Mouse (Mus musculus) bone marrow macrophage, adult 2 months (primary cell): ENCODE measurements around the gene Usp49. TPM values are rescaled to one million over a fixed set of nuclear protein-coding genes. Genes with fewer than 3 reads are reported as not detected.

ENCODE experiments used
- H3K27ac ChIP-seq: 2 replicates; pipeline ENCODE4 v1.5.1; 2012; ENCODE audit warnings: low read depth, low read length; ENCODE audit not compliant: insufficient read depth
- H3K4me1 ChIP-seq: 2 replicates; pipeline ENCODE4 v1.6.1; 2012; ENCODE audit warnings: low read length; ENCODE audit not compliant: control insufficient read depth, insufficient read depth
- H3K4me3 ChIP-seq: 2 replicates; pipeline ENCODE4 v1.5.1; 2012; ENCODE audit warnings: mild to moderate bottlenecking, low read length, moderate library complexity; ENCODE audit not compliant: insufficient read depth
- CTCF ChIP-seq: IDR thresholded peaks from 2 replicates; pipeline ENCODE4 v1.5.1; 2012; ENCODE audit warnings: low read depth, mild to moderate bottlenecking, low read length, moderate library complexity
- POLR2A ChIP-seq: IDR thresholded peaks from 2 replicates; pipeline ENCODE4 v1.6.1; 2012; ENCODE audit warnings: mild to moderate bottlenecking, low read depth, low read length, borderline replicate concordance
- polyA plus RNA-seq: library from polyadenylated mRNA; stranded (reverse); fragments of >200 nt; gene quantifications from 2 replicates; pipeline ENCODE4 v1.2.4, GENCODE M21; 2012; ENCODE audit not compliant: missing spikeins, insufficient read depth, insufficient read length

Gene Usp49
- polyA plus RNA-seq, 1 experiment = 8.6 TPM

- H3K4me3 ChIP-seq = no peak overlapping the region
- peaks cover 16% of the 10 kb centered on the region for H3K4me1 ChIP-seq
- H3K27ac ChIP-seq = 0 out of 2 replicates have a peak overlapping the region, but pooled peaks have one; percentile 24
- no peak for TF ChIP-seq CTCF
- no peak for TF ChIP-seq POLR2A
Measured at GRCm38 (mm10) chr17:47715037-47715436, 84.5 kb downstream of the Usp49 start.

DNA sequence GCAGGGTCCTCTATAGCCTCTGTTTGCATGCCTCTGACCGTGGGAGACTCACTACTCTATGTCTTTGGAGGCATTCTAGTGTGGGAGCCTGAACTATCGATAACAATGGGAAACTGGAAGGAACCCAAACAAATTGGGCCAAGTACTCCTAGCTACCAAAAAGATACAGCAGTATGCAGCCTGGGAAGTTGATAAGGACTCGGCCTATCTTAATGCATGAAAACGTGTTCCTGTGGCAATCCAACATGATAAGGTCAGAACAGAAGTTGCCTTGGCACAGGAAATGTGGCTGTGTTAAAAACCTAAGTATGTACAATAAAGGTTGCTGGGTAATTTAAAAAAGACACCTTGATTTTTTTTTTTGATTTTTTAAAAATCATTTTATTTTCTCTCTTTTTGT lies 90.7 kb downstream of the Usp49 start:
- H3K4me3 ChIP-seq = no peak overlapping the region
- H3K27ac ChIP-seq = no peak overlapping the region
- H3K4me1 ChIP-seq = peaks cover 1% of the 10 kb centered on the region
- TF ChIP-seq POLR2A (no peak), CTCF (no peak)

DNA sequence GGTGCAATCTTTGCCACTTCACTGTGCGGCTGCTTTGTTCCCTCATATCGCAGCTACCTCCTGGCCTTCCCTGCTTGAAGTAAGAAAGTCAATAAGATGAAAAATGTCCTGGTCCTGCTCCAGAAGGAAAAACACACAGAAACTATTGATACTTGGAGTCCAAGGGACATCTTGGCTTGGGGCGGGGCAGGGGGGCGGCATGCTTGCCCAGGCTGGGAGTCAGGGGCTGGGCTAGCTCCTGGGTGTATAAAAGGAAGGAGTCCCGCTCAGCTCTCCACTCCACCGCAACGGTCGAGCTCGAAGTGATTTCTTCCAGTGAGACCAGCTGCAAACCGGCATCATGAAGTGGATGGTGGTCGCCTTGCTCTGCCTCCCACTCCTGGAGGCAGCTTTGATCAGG lies 96.1 kb downstream of the Usp49 start, which contains the start of gene Pgc:
Gene Pgc (plus strand): TSS at position 277 of the 400 bp plus-strand sequence.
- Histone ChIP-seq H3K4me1 (no peaks in the 10 kb centered on the region), H3K4me3 (no peak within 1 kb of the TSS), H3K27ac (no peak within 1 kb of the TSS)
- no peak for TF ChIP-seq CTCF
- TF ChIP-seq POLR2A = no peak

- no peak overlapping the region for H3K27ac ChIP-seq
- no peak overlapping the region for H3K4me3 ChIP-seq
- TF ChIP-seq POLR2A = no peak
- TF ChIP-seq CTCF = no peak
- no peaks in the 10 kb centered on the region for H3K4me1 ChIP-seq
Measured at GRCm38 (mm10) chr17:47730633-47731575, 100.4 kb downstream of the Usp49 start.

DNA sequence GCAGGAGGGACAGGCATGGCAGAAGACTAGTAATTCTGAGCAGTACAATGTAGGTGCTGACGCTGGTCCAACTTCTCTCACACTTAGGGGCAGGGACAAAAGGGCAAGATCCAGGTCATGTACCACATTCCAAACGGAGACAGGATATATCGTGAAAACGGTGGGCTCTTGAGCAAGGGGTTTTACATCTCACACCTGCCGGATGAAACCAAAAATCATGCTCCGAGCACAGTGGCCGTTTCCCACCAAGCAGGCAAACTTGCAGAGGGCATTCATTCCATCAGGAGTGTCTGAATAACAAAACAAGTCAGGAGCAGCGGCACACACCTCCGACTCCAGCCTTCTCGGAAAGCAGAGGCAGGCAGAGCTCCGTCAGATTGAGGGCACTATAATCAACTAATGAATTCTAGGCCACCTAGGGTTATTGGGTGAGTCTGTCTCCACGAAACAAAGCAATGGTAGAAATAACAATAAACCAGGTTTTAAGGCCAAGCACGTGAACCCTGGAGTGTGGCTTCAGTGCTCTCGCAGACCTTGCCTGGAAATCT lies 105.1 kb downstream of the Usp49 start:
- no peak overlapping the region for H3K4me3 ChIP-seq
- no peak overlapping the region for H3K27ac ChIP-seq
- H3K4me1 ChIP-seq = peaks cover 11% of the 10 kb centered on the region
- TF ChIP-seq POLR2A (no peak), CTCF (no peak)

Other genes with a start within 250 kb of the Usp49 start
- 0.99 TPM in 2 replicates for gene Guca1b, start 245.3 kb upstream of the Usp49 start, polyA plus RNA-seq
- 20.0 and 22.0 TPM in 2 replicates for gene Guca1a, start 230.1 kb upstream of the Usp49 start, polyA plus RNA-seq
- gene AI661453, start 194.1 kb upstream of the Usp49 start, polyA plus RNA-seq = 2.8 and 3.0 TPM in 2 replicates
- 0.34 and 0.67 TPM in 2 replicates for gene 1700001C19Rik, start 193.3 kb upstream of the Usp49 start, polyA plus RNA-seq
- 23.7 and 30.1 TPM in 2 replicates for gene Taf8, start 128.4 kb upstream of the Usp49 start, polyA plus RNA-seq
- 89.1 and 95.0 TPM in 2 replicates for gene Ccnd3, start 125.6 kb upstream of the Usp49 start, polyA plus RNA-seq
- 4.1 and 5.0 TPM in 2 replicates for gene Bysl, start 19.2 kb upstream of the Usp49 start, polyA plus RNA-seq
- gene Med20, start 19.1 kb upstream of the Usp49 start, polyA plus RNA-seq = 19.7 and 23.4 TPM in 2 replicates
- gene Gm20517, start 19.1 kb upstream of the Usp49 start, polyA plus RNA-seq = 1.2 and 3.1 TPM in 2 replicates
- gene Tomm6, start 57.7 kb downstream of the Usp49 start, polyA plus RNA-seq = 220 TPM in 2 replicates
- gene Frs3, start 58.3 kb downstream of the Usp49 start, polyA plus RNA-seq = 3.1 and 8.4 TPM in 2 replicates
- gene Gm21981, start 63.8 kb downstream of the Usp49 start, polyA plus RNA-seq = 0.58 and 0.97 TPM in 2 replicates
- gene Prickle4, start 64.0 kb downstream of the Usp49 start, polyA plus RNA-seq = 2.9 and 3.2 TPM in 2 replicates
- not detected in 2 replicates for gene Pgc, start 96.2 kb downstream of the Usp49 start, polyA plus RNA-seq
- gene Tfeb, start 106.3 kb downstream of the Usp49 start, polyA plus RNA-seq = 43.2 and 48.4 TPM in 2 replicates
- gene Mdfi, start 204.0 kb downstream of the Usp49 start, polyA plus RNA-seq = not detected in 2 replicates